Mouse (Mus musculus): ENCODE results near the gene Fbxw2.
"Not testable (repeated sequence)": the region's sequence is repeated elsewhere in the genome, so short reads cannot be mapped to it uniquely, and the experiment has no call there.

The Fbxw2 gene

DNA sequence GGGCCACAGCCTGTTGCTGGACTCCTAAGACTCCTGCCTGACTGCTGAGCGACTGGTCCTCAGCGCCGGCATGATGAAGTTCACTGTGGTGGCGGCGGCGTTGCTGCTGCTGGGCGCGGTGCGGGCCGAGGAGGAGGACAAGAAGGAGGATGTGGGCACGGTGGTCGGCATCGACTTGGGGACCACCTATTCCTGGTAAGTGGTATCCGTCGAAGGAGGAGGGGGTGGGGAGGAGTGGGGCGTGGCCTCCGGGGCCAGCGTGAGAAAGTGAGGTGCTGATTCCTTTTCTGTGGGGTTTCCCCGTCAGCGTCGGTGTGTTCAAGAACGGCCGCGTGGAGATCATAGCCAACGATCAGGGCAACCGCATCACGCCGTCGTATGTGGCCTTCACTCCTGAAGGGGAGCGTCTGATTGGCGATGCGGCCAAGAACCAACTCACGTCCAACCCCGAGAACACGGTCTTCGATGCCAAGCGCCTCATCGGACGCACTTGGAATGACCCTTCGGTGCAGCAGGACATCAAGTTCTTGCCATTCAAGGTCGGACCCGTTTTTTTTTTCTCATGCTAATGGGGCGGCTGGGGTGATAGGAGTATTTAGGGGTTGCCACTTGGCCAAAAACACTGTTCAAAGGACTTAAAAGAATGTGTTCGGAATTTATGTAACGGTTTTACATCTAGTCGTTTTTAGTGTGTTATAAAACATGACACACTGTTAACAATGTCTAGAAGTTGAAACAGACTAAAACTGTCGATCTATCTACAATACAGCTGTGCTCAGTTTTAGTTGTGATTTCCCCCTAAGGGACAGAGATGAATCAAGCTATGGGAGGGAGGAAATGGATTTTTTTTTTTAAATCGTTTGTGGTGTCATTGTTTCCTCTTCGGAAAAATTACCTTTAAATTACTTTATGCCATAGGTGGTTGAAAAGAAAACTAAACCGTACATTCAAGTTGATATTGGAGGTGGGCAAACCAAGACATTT lies 53.6 kb downstream of the Fbxw2 start:
- DNase-seq (ENCODE audit: low spot score in 2 of 2) = peak; percentile 14 to 33

DNA sequence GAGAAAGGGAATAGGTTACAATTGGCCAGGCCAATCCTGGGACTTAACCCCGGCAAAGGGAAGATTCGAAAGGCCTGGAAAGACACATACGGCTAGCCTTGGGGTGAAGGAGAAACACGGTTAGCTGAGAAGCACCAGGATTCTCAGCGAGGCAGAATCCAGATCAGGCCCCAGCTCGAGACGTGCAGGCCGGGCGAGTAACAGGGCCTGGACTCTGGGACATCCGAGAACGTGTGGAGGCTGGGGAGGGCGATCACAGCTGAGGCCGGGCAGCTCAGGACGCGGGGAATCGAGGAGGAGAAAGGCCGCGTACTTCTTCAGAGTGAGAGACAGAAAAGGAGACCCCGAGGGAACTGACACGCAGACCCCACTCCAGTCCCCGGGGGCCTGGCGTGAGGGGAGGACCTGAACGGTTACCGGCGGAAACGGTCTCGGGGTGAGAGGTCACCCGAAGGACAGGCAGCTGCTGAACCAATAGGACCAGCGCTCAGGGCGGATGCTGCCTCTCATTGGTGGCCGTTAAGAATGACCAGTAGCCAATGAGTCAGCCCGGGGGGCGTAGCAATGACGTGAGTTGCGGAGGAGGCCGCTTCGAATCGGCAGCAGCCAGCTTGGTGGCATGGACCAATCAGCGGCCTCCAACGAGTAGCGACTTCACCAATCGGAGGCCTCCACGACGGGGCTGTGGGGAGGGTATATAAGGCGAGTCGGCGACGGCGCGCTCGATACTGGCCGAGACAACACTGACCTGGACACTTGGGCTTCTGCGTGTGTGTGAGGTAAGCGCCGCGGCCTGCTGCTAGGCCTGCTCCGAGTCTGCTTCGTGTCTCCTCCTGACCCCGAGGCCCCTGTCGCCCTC lies 54.5 kb downstream of the Fbxw2 start, which contains the start of gene Hspa5:
Gene Hspa5, plus strand, starts transcription at position 603 of the 859 bp plus-strand sequence.
- peak; percentile 99 to 100 for DNase-seq (ENCODE audit: low spot score in 2 of 2)

DNA sequence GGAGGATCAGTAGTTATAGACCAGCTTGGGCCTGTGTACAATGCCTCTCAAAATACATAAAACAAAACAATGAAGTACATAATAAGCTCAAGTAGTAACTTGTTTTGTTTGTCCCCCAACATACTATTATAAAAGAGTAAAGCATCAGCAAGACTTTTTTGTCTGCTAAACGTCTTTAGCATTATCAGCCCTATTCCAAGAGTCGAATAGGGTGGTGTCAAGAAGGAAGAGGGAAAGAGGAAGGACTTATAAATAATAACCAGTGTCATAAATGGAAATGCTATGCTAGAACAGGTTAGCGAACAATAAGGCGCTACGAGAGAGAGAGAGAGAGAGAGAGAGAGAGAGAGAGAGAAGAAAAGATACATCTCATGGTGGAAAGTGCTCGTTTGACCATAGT lies 55.2 kb downstream of the Fbxw2 start:
- DNase-seq (ENCODE audit: low spot score in 2 of 2) = no peak

DNA sequence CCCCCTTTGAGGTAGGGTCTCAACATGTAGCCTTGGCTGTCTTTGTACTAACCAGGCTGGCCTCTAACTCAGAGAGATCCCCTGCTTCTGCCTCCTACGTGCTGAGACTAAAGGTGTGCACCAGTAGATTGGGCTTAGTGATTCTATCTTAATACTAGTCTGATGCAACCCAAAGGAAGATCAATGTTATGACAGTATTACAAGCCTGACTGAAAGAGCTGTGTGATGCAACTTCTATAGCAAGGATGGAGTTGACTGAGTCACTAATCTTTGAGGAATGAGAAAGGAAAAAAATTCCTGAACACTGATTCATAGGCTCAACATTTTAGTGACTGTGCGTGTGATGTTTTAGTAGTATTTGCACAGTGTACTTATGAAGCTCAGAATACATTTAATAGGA lies 56.1 kb downstream of the Fbxw2 start:
- no peak for DNase-seq (ENCODE audit: low spot score in 2 of 2)

DNA sequence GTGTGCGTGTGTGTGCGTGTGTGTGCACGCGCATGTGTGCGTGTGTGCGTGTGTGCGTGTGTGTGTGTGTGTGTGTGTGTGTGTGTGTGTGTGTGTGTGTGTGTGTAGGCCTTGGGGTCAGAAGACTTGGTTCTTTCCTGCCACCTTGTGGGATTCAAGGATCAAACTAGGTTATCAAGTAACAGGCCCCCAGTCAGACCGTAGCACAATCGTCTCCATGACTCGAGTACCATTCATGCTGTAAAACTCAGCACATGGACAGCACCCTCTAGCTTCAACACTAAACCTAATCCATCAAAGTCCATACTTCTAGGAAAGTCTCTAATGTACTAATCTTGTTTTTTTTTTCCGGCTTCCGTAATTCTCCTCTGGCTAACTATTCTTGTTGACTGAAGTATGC lies 61.3 kb downstream of the Fbxw2 start:
- no peak for DNase-seq (ENCODE audit: low spot score in 2 of 2)

DNA sequence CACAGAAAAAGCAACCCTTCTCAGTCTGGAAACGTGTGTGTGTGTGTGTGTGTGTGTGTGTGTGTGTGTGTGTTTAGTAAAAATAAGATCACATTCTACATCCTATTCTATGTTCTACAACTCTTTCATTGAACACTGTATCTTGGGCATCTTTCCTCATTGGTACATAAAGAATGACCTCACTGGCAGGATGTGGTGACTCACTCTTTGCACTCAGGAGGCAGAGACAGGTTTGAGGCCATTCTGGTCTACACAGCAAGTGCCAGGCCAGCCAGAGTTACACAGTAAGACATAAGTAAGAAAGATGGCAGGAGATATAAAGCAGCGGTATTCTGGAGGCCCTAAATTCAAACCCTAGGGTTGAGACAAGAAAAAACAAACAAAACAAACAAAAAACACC lies 63.2 kb downstream of the Fbxw2 start:
- DNase-seq (ENCODE audit: low spot score in 2 of 2) = no peak

DNA sequence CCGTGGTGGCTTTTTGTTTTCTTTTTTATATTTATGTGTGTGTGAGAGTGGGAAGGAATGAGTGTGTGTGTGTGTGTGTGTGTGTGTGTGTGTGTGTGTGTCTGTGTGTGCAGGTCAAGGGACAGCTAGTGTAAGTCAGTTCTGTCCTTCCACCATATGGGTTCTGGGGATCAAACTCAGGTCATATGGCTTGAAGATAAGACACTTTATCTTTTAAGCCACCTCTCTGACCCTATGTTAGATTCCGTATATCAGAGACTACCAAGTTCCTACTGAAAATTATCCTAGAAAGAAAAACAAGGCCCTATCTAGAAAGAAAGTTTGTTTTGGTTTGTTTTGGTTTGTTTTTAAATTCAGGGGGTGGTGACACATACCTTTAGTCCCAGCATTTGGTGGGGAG lies 63.9 kb downstream of the Fbxw2 start:
- DNase-seq (ENCODE audit: low spot score in 2 of 2) = no peak

DNA sequence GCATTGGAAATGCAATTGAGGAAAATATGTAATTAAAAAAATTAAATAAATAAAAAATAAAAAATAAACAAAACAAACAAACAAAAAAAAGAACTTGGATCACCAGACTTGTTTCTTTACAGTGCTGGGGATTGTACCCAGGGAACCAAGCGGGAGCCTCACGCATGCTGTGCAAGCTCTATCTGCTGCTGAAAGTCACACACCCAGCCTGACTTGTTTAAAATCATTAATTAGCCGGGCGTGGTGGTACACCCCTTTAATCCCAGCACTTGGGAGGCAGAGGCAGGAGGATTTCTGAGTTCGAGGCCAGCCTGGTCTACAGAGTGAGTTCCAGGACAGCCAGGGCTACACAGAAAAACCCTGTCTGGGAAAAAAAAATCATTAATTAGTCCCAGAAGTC lies 64.8 kb downstream of the Fbxw2 start:
- DNase-seq (ENCODE audit: low spot score in 2 of 2) = not testable (repeated sequence)

DNA sequence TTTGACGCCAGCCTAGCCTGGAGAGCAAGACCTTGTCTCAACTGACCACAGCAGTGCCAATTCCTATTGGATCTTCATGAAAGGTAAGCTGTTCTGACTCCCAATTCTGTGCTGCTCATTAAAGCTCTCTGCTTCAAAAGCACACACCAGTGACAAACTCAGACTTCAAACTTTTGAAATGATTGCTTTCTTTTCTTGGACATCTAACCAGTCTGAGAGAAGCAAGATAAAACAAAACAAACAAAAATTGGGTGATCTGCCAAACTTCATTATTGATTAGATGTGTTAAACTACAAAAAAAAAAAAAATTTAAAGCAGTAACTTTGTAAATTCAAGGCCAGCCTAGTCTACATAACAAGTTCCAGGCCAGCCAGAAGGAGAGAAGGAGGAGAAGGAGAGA lies 68.8 kb downstream of the Fbxw2 start:
- DNase-seq (ENCODE audit: low spot score in 2 of 2) = no peak

DNA sequence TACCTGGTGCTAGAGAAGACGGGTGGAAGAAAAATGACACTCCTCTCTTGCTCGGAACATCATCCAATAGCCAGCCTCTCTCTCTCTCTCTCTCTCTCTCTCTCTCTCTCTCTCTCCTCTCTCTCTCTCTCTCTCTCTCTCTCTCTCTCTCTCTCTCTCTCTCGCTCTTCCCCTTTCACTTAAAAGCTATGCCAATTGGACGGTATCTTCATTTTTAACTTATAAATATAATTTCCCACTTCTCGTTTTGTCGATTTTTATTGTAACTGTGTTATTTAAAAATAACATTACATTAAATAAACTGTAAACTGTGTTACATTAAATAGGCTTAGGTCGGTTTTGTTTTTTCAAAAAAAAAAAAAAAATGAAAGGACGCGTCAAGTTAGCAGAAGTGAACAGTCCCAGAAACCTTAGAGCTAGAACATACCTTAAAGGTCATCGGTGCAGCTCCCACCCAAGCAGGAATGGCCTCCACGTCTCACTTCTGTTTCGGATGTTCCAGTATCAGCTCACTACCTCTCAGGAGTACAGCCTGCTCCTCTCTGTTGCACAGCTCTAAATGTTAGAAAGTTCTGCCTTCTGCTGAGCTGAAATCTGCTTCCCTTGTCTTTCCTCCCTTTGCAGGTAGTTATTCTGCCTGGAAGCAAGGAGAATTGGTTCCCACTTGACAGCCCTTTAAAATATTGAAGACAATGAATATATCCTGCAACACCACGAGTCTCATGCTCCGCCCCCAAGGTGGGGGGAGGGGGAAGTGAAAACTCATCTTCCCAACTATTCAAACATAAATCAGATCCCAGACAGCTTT lies 71.4 kb downstream of the Fbxw2 start, which contains the start of gene Gapvd1:
Gene Gapvd1, minus strand, starts transcription at position 682 of the 808 bp plus-strand sequence.
- peak in 1 of 2 experiments; percentile 28 for DNase-seq (ENCODE audit: low spot score in 2 of 2)
